Mouse (Mus musculus) bone marrow, adult 2 months (tissue): ENCODE data around the gene Psmd6. TPM values are rescaled to one million over a fixed set of nuclear protein-coding genes. Genes with fewer than 3 reads are reported as not detected.
A peak's percentile ranks its signal among the peaks of the same experiment; 100 is the strongest.

Source experiments
- H3K27ac ChIP-seq: fragments of 200-500 bp; 2 replicates; pipeline ENCODE4 v1.5.1; 2012; ENCODE audit warnings: low read depth, mild to moderate bottlenecking, control low read depth, inconsistent platforms, low read length; ENCODE audit not compliant: control insufficient read depth, poor library complexity, insufficient read depth
- H3K4me1 ChIP-seq: fragments of 200-500 bp; 2 replicates; pipeline ENCODE4 v1.6.1; 2011; ENCODE audit warnings: low read length; ENCODE audit not compliant: control insufficient read depth, insufficient read depth
- H3K4me3 ChIP-seq: fragments of 200-500 bp; replicated peaks from 2 replicates; pipeline ENCODE3; 2011; ENCODE audit warnings: mild to moderate bottlenecking, low read depth, low read length, control low read depth; ENCODE audit not compliant: control insufficient read depth
- CTCF ChIP-seq: fragments of 200-500 bp; IDR thresholded peaks from 2 replicates; pipeline ENCODE4 v1.5.1; 2011; ENCODE audit warnings: low read length, control low read depth; ENCODE audit not compliant: control insufficient read depth, insufficient read depth
- POLR2A ChIP-seq: fragments of 200-500 bp; IDR thresholded peaks from 2 replicates; pipeline ENCODE4 v1.6.1; 2011; ENCODE audit warnings: low read depth, mild to moderate bottlenecking, control low read depth, low read length, borderline replicate concordance; ENCODE audit not compliant: control insufficient read depth
- WGBS: fragments of 180-500 bp; shearing (Covaris S2); methylation state at CpG from one replicate; pipeline ENCODE4 v1.1.7; 2018; 5-methylcytosine and 5-hydroxymethylcytosine counted together
- polyA plus RNA-seq: library from polyadenylated mRNA; stranded (reverse); fragments of >200 nt; gene quantifications from 2 replicates; pipeline ENCODE4 v1.2.4, GENCODE M21; 2011; ENCODE audit warnings: low replicate concordance; ENCODE audit not compliant: missing spikeins, insufficient read depth, insufficient read length

The Psmd6 gene
- polyA plus RNA-seq, 1 experiment: 74.7 TPM

DNA sequence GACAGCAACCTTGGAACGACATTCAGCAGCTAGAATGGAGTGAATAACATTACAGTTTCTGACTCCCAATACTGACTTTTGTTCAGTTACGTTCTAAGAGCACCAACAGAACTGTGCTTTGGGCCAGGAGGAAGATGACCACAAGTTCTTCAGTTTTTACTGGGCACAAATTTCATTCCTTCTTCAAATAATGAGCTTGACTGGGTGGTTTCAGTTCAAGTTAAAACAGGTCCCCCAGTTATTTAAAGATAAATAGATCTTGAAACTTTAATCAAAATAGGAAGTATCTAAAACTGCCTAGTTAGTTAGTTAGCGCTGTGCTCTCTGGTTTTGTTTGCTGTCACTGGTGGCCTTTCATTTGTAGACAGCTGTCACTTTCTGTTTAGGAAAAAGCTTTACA is 52.2 kb downstream of the Psmd6 start:
- no peak overlapping the region for H3K4me3 ChIP-seq
- H3K4me1 ChIP-seq: peaks cover 2% of the 10 kb centered on the region; the same call in 1 of the 2 replicates
- 10% methylated on average over 3 of the region's 3 CpGs for WGBS
- H3K27ac ChIP-seq: peak overlapping the region; percentile 62; the same call in 1 of the 2 replicates
- TF ChIP-seq POLR2A (no peak), CTCF (no peak)

GRCm38 (mm10) chr14:14067648-14068472 is 52.9 kb downstream of the Psmd6 start:
- peaks cover 2% of the 10 kb centered on the region; the same call in 1 of the 2 replicates for H3K4me1 ChIP-seq
- TF ChIP-seq POLR2A (no peak), CTCF (no peak)

GRCm38 (mm10) chr14:14066241-14066640 is 54.5 kb downstream of the Psmd6 start:
- peaks cover 2% of the 10 kb centered on the region; the same call in 1 of the 2 replicates for H3K4me1 ChIP-seq
- no peak for TF ChIP-seq CTCF
- no peak for TF ChIP-seq POLR2A
- WGBS: 35% methylated on average over 6 of the region's 6 CpGs
- H3K4me3 ChIP-seq: no peak overlapping the region
- no peak overlapping the region for H3K27ac ChIP-seq

More at GRCm38 (mm10) chr14:14067648-14068472, 52.9 kb downstream of the Psmd6 start:
- 3% methylated on average over 10 of the region's 10 CpGs for WGBS
- Histone ChIP-seq H3K4me3 (peak overlapping the region; percentile 57), H3K27ac (peak overlapping the region; percentile 87)

DNA sequence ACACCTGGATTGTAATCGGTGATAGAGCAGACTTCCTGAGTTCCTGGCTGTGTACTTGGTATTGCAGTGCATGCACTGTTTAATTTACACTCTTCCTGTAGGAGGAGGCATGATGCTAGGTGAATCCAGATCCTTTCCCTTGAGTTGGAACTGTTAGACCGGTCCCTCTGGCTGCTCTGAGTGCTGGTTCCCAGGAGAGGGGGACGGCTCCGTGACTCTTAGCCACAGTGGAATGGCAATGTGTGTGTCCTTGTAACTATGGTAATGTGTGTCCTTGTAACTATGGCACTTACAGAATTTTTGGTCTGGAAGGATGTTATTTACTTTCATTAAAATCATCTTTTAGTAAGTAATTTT is 55.7 kb downstream of the Psmd6 start:
- Histone ChIP-seq H3K4me1 (peaks cover 2% of the 10 kb centered on the region; the same call in 1 of the 2 replicates), H3K4me3 (no peak overlapping the region), H3K27ac (no peak overlapping the region)
- TF ChIP-seq CTCF: no peak
- no peak for TF ChIP-seq POLR2A
- WGBS: 27% methylated on average over 4 of the region's 4 CpGs

- peaks cover 2% of the 10 kb centered on the region; the same call in 1 of the 2 replicates for H3K4me1 ChIP-seq
- no peak overlapping the region for H3K27ac ChIP-seq
- no peak overlapping the region for H3K4me3 ChIP-seq
- 7% methylated on average over 5 of the region's 5 CpGs for WGBS
- TF ChIP-seq CTCF (no peak), POLR2A (no peak)
Observed at GRCm38 (mm10) chr14:14064486-14065141, 56.2 kb downstream of the Psmd6 start.

- TF ChIP-seq POLR2A: no peak
- no peak for TF ChIP-seq CTCF
- WGBS: 70% methylated on average over 5 of the region's 5 CpGs
- Histone ChIP-seq H3K27ac (no peak overlapping the region), H3K4me3 (no peak overlapping the region), H3K4me1 (peaks cover 2% of the 10 kb centered on the region; the same call in 1 of the 2 replicates)
Observed at GRCm38 (mm10) chr14:14063382-14063781, 57.4 kb downstream of the Psmd6 start.

GRCm38 (mm10) chr14:14062531-14063245 is 58.1 kb downstream of the Psmd6 start:
- TF ChIP-seq CTCF (no peak), POLR2A (no peak)

More at GRCm38 (mm10) chr14:14062531-14063245, 58.1 kb downstream of the Psmd6 start:
- Histone ChIP-seq H3K4me3 (no peak overlapping the region), H3K4me1 (peaks cover 2% of the 10 kb centered on the region; the same call in 1 of the 2 replicates), H3K27ac (no peak overlapping the region)
- 87% methylated on average over 11 of the region's 11 CpGs for WGBS

Other genes starting within 250 kb of the Psmd6 start
- 0.50 TPM in 1 of 2 replicates, not detected in the other for gene Gm281, start 206.5 kb downstream of the Psmd6 start, polyA plus RNA-seq
- gene Atxn7, start 159.5 kb downstream of the Psmd6 start, polyA plus RNA-seq: 6.7 and 22.4 TPM in 2 replicates
- 63.9 and 71.1 TPM in 2 replicates for gene Thoc7, start 159.1 kb downstream of the Psmd6 start, polyA plus RNA-seq
- not detected in 2 replicates for gene Olfr720, start 65.9 kb upstream of the Psmd6 start, polyA plus RNA-seq
- not detected in 2 replicates for gene Olfr31, start 201.8 kb upstream of the Psmd6 start, polyA plus RNA-seq
- 44.2 and 82.3 TPM in 2 replicates for gene Il3ra, start 225.3 kb upstream of the Psmd6 start, polyA plus RNA-seq